Mouse (Mus musculus) myocyte (in vitro differentiated cells): ENCODE data around the gene Fez1. TPM values are rescaled to one million over a fixed set of nuclear protein-coding genes. Genes with fewer than 3 reads are reported as not detected.

Experiments
- H3K27me3 ChIP-seq: one replicate; pipeline ENCODE4 v1.6.1; 2011; ENCODE audit not compliant: control insufficient read depth, insufficient read depth, insufficient read length
- H3K36me3 ChIP-seq: one replicate; pipeline ENCODE4 v1.6.1; 2011; ENCODE audit not compliant: control insufficient read depth, insufficient read depth
- H3K4me2 ChIP-seq: one replicate; pipeline ENCODE4 v1.6.1; 2011; ENCODE audit warnings: low read depth, control low read depth
- H3K4me3 ChIP-seq: one replicate; pipeline ENCODE4 v1.5.1; 2011; ENCODE audit warnings: mild to moderate bottlenecking, control low read depth, moderate library complexity
- H3K79me2 ChIP-seq: one replicate; pipeline ENCODE4 v1.6.1; 2011; ENCODE audit not compliant: control insufficient read depth, insufficient read depth
- H3ac ChIP-seq: one replicate; pipeline ENCODE4 v1.6.1; 2011; ENCODE audit not compliant: control insufficient read depth, insufficient read length
- CEBPB ChIP-seq: IDR thresholded peaks from 2 replicates; pipeline ENCODE4 v1.6.1; 2011; ENCODE audit warnings: mild to moderate bottlenecking, moderate library complexity; ENCODE audit not compliant: poor library complexity, insufficient read depth, severe bottlenecking
- E2F4 ChIP-seq: IDR thresholded peaks from one replicate; pipeline ENCODE4 v1.6.1; 2011; ENCODE audit warnings: mild to moderate bottlenecking, control low read depth, moderate library complexity; ENCODE audit not compliant: insufficient read depth
- MAX ChIP-seq: IDR thresholded peaks from one replicate; pipeline ENCODE4 v1.6.1; 2011; ENCODE audit warnings: low read depth, mild to moderate bottlenecking, control low read depth
- MYOD1 ChIP-seq, 3 experiments: IDR thresholded peaks; one replicate each; pipeline ENCODE4 v1.6.1; 2011; ENCODE audit warnings: control low read depth in 2 of 3, low read depth in 2 of 3, mild to moderate bottlenecking in 2 of 3, moderate library complexity in 1 of 3; ENCODE audit not compliant: insufficient read length in 2 of 3, control insufficient read depth in 1 of 3
- MYOG ChIP-seq, 3 experiments: IDR thresholded peaks; one replicate each; pipeline ENCODE4 v1.6.1; 2011; ENCODE audit warnings: control low read depth in 2 of 3, low read depth in 2 of 3, mild to moderate bottlenecking in 2 of 3; ENCODE audit not compliant: insufficient read length in 2 of 3, control insufficient read depth in 1 of 3, insufficient read depth in 1 of 3
- POLR2A ChIP-seq: IDR thresholded peaks from one replicate; pipeline ENCODE4 v1.6.1; 2011; ENCODE audit warnings: low read depth, mild to moderate bottlenecking, control low read depth, moderate library complexity; ENCODE audit not compliant: insufficient read length
- POLR2AphosphoS2 ChIP-seq: IDR thresholded peaks from one replicate; pipeline ENCODE4 v1.6.1; 2011; ENCODE audit warnings: low read depth, control low read depth; ENCODE audit not compliant: insufficient read length
- REST ChIP-seq: IDR thresholded peaks from one replicate; pipeline ENCODE4 v1.6.1; 2011; ENCODE audit warnings: mild to moderate bottlenecking, control low read depth, moderate library complexity; ENCODE audit not compliant: insufficient read depth, insufficient read length
- SRF ChIP-seq: IDR thresholded peaks from one replicate; pipeline ENCODE4 v1.6.1; 2011; ENCODE audit warnings: low read depth; ENCODE audit not compliant: control insufficient read depth, insufficient read length
- TCF12 ChIP-seq: IDR thresholded peaks from one replicate; pipeline ENCODE4 v1.6.1; 2011; ENCODE audit warnings: mild to moderate bottlenecking, control low read depth; ENCODE audit not compliant: poor library complexity, insufficient read depth, severe bottlenecking
- TCF3 ChIP-seq: IDR thresholded peaks from one replicate; pipeline ENCODE4 v1.6.1; 2011; ENCODE audit warnings: low read depth, control low read depth; ENCODE audit not compliant: insufficient read length
- USF1 ChIP-seq: IDR thresholded peaks from one replicate; pipeline ENCODE4 v1.6.1; 2011; ENCODE audit warnings: low read depth, mild to moderate bottlenecking, control low read depth, moderate library complexity
- polyA plus RNA-seq: library from polyadenylated mRNA; unstranded; fragments of >200 nt; fragmentation: generic; extraction: Trizol; gene quantifications from one replicate; pipeline ENCODE4 v1.2.1, GENCODE M21; 2012; ENCODE audit warnings: missing spikeins

The Fez1 gene
- polyA plus RNA-seq, 1 experiment, result 2.6 TPM

GRCm38 (mm10) chr9:36814486-36814885, 7.2 kb upstream of the Fez1 start:
- Histone ChIP-seq H3ac (no peak overlapping the region), H3K4me3 (no peak overlapping the region), H3K79me2 (no peaks in the 10 kb centered on the region), H3K36me3 (no peaks in the 10 kb centered on the region), H3K27me3 (peaks cover 32% of the 10 kb centered on the region), H3K4me2 (no peak overlapping the region)
- TF ChIP-seq REST (no peak), TCF3 (no peak), MAX (no peak), CEBPB (no peak), SRF (no peak), POLR2AphosphoS2 (no peak), MYOG (IDR thresholded peaks at IDR 0.05; ENCODE audit: control insufficient read depth in 1 of 3, insufficient read depth in 1 of 3, insufficient read length in 2 of 3, low read depth in 2 of 3) (no peak), POLR2A (no peak), TCF12 (no peak), USF1 (no peak), E2F4 (no peak), MYOD1 (IDR thresholded peaks at IDR 0.05; ENCODE audit: control insufficient read depth in 1 of 3, insufficient read length in 2 of 3, low read depth in 2 of 3) (no peak)

GRCm38 (mm10) chr9:36818905-36819304, 2.8 kb upstream of the Fez1 start:
- no peaks in the 10 kb centered on the region for H3K79me2 ChIP-seq
- H3ac ChIP-seq, result no peak overlapping the region
- no peak overlapping the region for H3K4me3 ChIP-seq
- H3K27me3 ChIP-seq, result peaks cover 31% of the 10 kb centered on the region
- H3K4me2 ChIP-seq, result no peak overlapping the region
- no peak for TF ChIP-seq MYOG (IDR thresholded peaks at IDR 0.05; ENCODE audit: control insufficient read depth in 1 of 3, insufficient read depth in 1 of 3, insufficient read length in 2 of 3, low read depth in 2 of 3)
- no peak for TF ChIP-seq MAX
- TF ChIP-seq SRF, result no peak
- TF ChIP-seq TCF12, result no peak
- TF ChIP-seq MYOD1 (IDR thresholded peaks at IDR 0.05; ENCODE audit: control insufficient read depth in 1 of 3, insufficient read length in 2 of 3, low read depth in 2 of 3), result no peak
- TF ChIP-seq TCF3, result no peak
- no peak for TF ChIP-seq E2F4
- no peak for TF ChIP-seq POLR2A
- no peak for TF ChIP-seq REST
- no peak for TF ChIP-seq POLR2AphosphoS2
- TF ChIP-seq USF1, result no peak
- no peak for TF ChIP-seq CEBPB
- no peaks in the 10 kb centered on the region for H3K36me3 ChIP-seq

- no peak overlapping the region for H3K4me2 ChIP-seq
- TF ChIP-seq TCF12, result no peak
- H3K4me3 ChIP-seq, result no peak overlapping the region
Observed at GRCm38 (mm10) chr9:36820969-36821643, 558 bp upstream of the Fez1 start.

DNA sequence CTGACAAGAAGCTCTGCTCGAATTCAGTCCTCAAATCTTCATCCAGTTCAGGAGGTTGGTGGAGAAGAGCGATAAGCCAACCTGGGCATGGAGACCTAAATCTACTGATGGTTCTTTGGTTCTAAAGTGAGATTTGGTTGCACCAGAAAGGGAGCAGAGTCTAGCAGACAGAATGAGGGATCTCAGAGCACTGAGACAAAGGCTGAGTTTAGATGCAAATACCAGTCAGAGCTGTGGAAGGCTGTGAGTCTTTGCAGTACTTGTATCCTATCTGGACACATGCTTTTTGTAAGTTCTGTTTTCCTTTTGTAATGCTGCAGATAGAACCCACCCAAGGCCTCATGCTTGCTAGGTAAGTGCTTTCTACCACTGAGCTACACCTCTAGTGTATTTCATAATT, 360 bp downstream of the Fez1 start:
- no peak overlapping the region for H3K4me3 ChIP-seq
- no peaks in the 10 kb centered on the region for H3K36me3 ChIP-seq
- H3K4me2 ChIP-seq, result no peak overlapping the region
- no peak for TF ChIP-seq POLR2A
- peaks cover 9% of the 10 kb centered on the region for H3K27me3 ChIP-seq
- H3ac ChIP-seq, result no peak overlapping the region
- no peaks in the 10 kb centered on the region for H3K79me2 ChIP-seq

More at GRCm38 (mm10) chr9:36820969-36821643, 558 bp upstream of the Fez1 start:
- Histone ChIP-seq H3K36me3 (no peaks in the 10 kb centered on the region), H3K27me3 (peaks cover 18% of the 10 kb centered on the region), H3K79me2 (no peaks in the 10 kb centered on the region), H3ac (no peak overlapping the region)

DNA sequence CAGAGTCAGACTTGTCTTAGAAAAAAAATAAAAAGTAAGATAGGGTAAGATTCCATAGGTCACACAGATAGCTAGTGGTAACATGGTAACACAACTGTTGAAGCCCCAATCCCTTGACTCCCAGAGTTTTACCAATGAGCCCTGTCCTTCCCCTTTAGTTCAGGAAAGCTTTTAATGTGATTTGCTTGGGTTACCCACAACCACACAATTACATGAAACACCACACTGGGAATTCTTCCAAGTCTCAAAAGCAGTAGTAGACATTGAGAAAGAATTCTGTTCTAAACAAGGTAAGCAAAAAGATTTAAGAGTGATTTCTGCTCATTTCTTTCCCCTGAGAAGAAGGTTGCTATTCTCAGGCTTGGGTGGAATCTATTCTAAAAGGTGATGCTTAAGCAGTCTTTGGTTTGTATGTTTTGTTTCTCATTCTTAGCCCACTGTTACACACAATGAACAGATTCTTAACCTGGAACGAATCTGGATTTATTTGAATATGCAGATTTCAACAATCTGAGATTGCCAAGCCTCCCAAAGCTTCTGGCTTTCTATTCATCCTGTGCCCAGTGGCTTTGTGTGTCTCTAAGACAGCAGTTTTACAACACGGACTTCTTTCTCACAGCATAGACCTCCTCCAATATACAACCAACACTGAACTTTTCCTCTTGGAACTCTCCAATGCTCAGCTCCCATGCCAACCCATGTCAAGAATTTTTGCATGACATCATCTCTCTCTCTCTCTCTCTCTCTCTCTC, 5.1 kb downstream of the Fez1 start:
- Histone ChIP-seq H3ac (no peak overlapping the region), H3K79me2 (no peaks in the 10 kb centered on the region), H3K27me3 (peaks cover 6% of the 10 kb centered on the region), H3K36me3 (no peaks in the 10 kb centered on the region), H3K4me2 (no peak overlapping the region), H3K4me3 (no peak overlapping the region)
- TF ChIP-seq MYOD1 (IDR thresholded peaks at IDR 0.05; ENCODE audit: control insufficient read depth in 1 of 3, insufficient read length in 2 of 3, low read depth in 2 of 3) (no peak), TCF3 (no peak), POLR2A (no peak), CEBPB (no peak), MAX (no peak), E2F4 (no peak), TCF12 (no peak), REST (no peak), MYOG (IDR thresholded peaks at IDR 0.05; ENCODE audit: control insufficient read depth in 1 of 3, insufficient read depth in 1 of 3, insufficient read length in 2 of 3, low read depth in 2 of 3) (no peak), POLR2AphosphoS2 (no peak), USF1 (no peak), SRF (no peak)
